Mouse (Mus musculus) stomach, postnatal 0 days (tissue): ENCODE measurements at regions not wholly inside any gene's neighbourhood (a gene's known extent, or its start where the extent isn't known, plus 50 kb on each side); places are given as distances from the start of the nearest gene placed in this dataset.
"Not testable (repeated sequence)": the region's sequence is repeated elsewhere in the genome, so short reads cannot be mapped to it uniquely, and the experiment has no call there.

Experiments used
- CTCF ChIP-seq: IDR thresholded peaks from 2 replicates; pipeline ENCODE4 v1.5.1; 2016; ENCODE audit warnings: antibody characterized with exemption, low read depth, mild to moderate bottlenecking, moderate library complexity
- EP300 ChIP-seq: optimal IDR thresholded peaks from 2 replicates; pipeline ENCODE3; 2016; ENCODE audit warnings: antibody characterized with exemption

- not testable (repeated sequence) for TF ChIP-seq CTCF, EP300
Measured at GRCm38 (mm10) chr1:189507301-189507700, 105.2 kb upstream of the Kcnk2 start.
